Mouse (Mus musculus) CH12.LX (cell line): Measurements from ENCODE around the gene Vwce. TPM values are rescaled to one million over a fixed set of nuclear protein-coding genes. Genes with fewer than 3 reads are reported as not detected.

Experiments
- DNase-seq: peaks from one replicate; pipeline ENCODE4 v3.0.0-alpha.2; 2013; ENCODE audit errors: extremely low read depth
- H3K27ac ChIP-seq: 2 replicates; pipeline ENCODE4 v1.5.1; 2012; ENCODE audit warnings: low read depth, mild to moderate bottlenecking, control low read depth, moderate library complexity; ENCODE audit not compliant: insufficient read depth
- H3K27me3 ChIP-seq: replicated peaks from 2 replicates; pipeline ENCODE3; 2012; ENCODE audit warnings: inconsistent platforms
- H3K36me3 ChIP-seq, 2 experiments: replicated peaks in 1 of 2; 2 replicates each; pipeline versions ENCODE3 to v1.6.1; 2012; ENCODE audit warnings: inconsistent platforms in 1 of 2, low read length in 1 of 2, mild to moderate bottlenecking in 1 of 2, mixed read lengths in 1 of 2, moderate library complexity in 1 of 2; ENCODE audit not compliant: control insufficient read depth in 1 of 2, insufficient read depth in 1 of 2
- H3K4me1 ChIP-seq, 2 experiments: 2 replicates each; pipeline ENCODE4 v1.6.1; 2012; ENCODE audit warnings: inconsistent platforms in 1 of 2, moderate library complexity in 1 of 2; ENCODE audit not compliant: insufficient read depth in 2 of 2, control insufficient read depth in 1 of 2
- H3K4me2 ChIP-seq: 2 replicates; pipeline ENCODE4 v1.6.1; 2012; ENCODE audit warnings: low read depth, mild to moderate bottlenecking, control low read depth; ENCODE audit not compliant: poor library complexity, insufficient read depth, severe bottlenecking
- H3K4me3 ChIP-seq, 3 experiments: fragments of 150-350 bp in 1 of 3; sonication (generic) in 1 of 3; replicated peaks in 1 of 3; 2 replicates each; pipeline versions ENCODE3 to v1.5.1; 2011 to 2012; ENCODE audit warnings: low read depth in 2 of 3, low read length in 2 of 3, mild to moderate bottlenecking in 2 of 3, moderate library complexity in 2 of 3, control low read depth in 1 of 3, improper control_type of control experiment in 1 of 3, inconsistent platforms in 1 of 3, mixed read lengths in 1 of 3; ENCODE audit not compliant: poor library complexity in 1 of 3
- H3K79me2 ChIP-seq: replicated peaks from 2 replicates; pipeline ENCODE4 v1.6.1; 2012; ENCODE audit warnings: mild to moderate bottlenecking, moderate library complexity; ENCODE audit not compliant: control insufficient read depth, poor library complexity, insufficient read depth, severe bottlenecking; ENCODE audit errors: extremely low read depth
- H3K9ac ChIP-seq: 2 replicates; pipeline ENCODE4 v1.6.1; 2012; ENCODE audit warnings: low read depth, mild to moderate bottlenecking, control low read depth, moderate library complexity; ENCODE audit not compliant: insufficient read depth
- H3K9me3 ChIP-seq: replicated peaks from 2 replicates; pipeline ENCODE3; 2012; ENCODE audit warnings: low read length, inconsistent platforms, mixed read lengths
- BHLHE40 ChIP-seq: IDR thresholded peaks from 2 replicates; pipeline ENCODE4 v1.6.1; 2011; ENCODE audit warnings: mild to moderate bottlenecking, low read depth, low read length, improper control_type of control experiment
- E2F4 ChIP-seq: IDR thresholded peaks from 2 replicates; pipeline ENCODE4 v1.6.1; 2011; ENCODE audit warnings: low read depth, low read length, improper control_type of control experiment; ENCODE audit not compliant: insufficient replicate concordance
- ELF1 ChIP-seq: IDR thresholded peaks from 2 replicates; pipeline ENCODE4 v1.6.1; 2014; ENCODE audit warnings: low read depth, mild to moderate bottlenecking, inconsistent platforms, low read length, improper control_type of control experiment
- GABPA ChIP-seq: IDR thresholded peaks from 2 replicates; pipeline ENCODE4 v1.6.1; 2012; ENCODE audit warnings: low read depth, low read length, improper control_type of control experiment, inconsistent platforms; ENCODE audit not compliant: insufficient replicate concordance
- HCFC1 ChIP-seq: IDR thresholded peaks from 2 replicates; pipeline ENCODE4 v1.6.1; 2012; ENCODE audit warnings: low read depth, mild to moderate bottlenecking, inconsistent platforms, low read length, improper control_type of control experiment
- JUN ChIP-seq: IDR thresholded peaks from 2 replicates; pipeline ENCODE4 v1.6.1; 2011; ENCODE audit warnings: low read depth, mild to moderate bottlenecking, low read length, improper control_type of control experiment, moderate library complexity; ENCODE audit not compliant: insufficient read depth
- JUND ChIP-seq: conservative IDR thresholded peaks from 2 replicates; pipeline ENCODE4 v1.6.1; 2011; ENCODE audit warnings: low read depth, low read length, improper control_type of control experiment
- KAT2A ChIP-seq: IDR thresholded peaks from 2 replicates; pipeline ENCODE4 v1.6.1; 2012; ENCODE audit warnings: low read length, improper control_type of control experiment, inconsistent platforms; ENCODE audit not compliant: insufficient replicate concordance
- MEF2A ChIP-seq: IDR thresholded peaks from 2 replicates; pipeline ENCODE4 v1.6.1; 2014; ENCODE audit warnings: low read depth, mild to moderate bottlenecking, inconsistent platforms, low read length, improper control_type of control experiment, borderline replicate concordance
- PAX5 ChIP-seq: IDR thresholded peaks from 2 replicates; pipeline ENCODE4 v1.6.1; 2012; ENCODE audit warnings: low read length, inconsistent platforms, mixed read lengths
- POLR2A ChIP-seq: IDR thresholded peaks from 2 replicates; pipeline ENCODE4 v1.6.1; 2011; ENCODE audit warnings: low read depth, mild to moderate bottlenecking, improper control_type of control experiment, low read length
- RAD21 ChIP-seq: IDR thresholded peaks from 2 replicates; pipeline ENCODE4 v1.6.1; 2011; ENCODE audit warnings: low read depth, mild to moderate bottlenecking, low read length, improper control_type of control experiment, moderate library complexity
- SMC3 ChIP-seq: IDR thresholded peaks from 2 replicates; pipeline ENCODE4 v1.6.1; 2011; ENCODE audit warnings: low read depth, low read length, improper control_type of control experiment
- TCF12 ChIP-seq: IDR thresholded peaks from 2 replicates; pipeline ENCODE4 v1.6.1; 2014; ENCODE audit warnings: low read depth, mild to moderate bottlenecking, inconsistent platforms, low read length, improper control_type of control experiment
- UBTF ChIP-seq: IDR thresholded peaks from 2 replicates; pipeline ENCODE4 v1.6.1; 2012; ENCODE audit warnings: low read depth, mild to moderate bottlenecking, inconsistent platforms, low read length, improper control_type of control experiment, moderate library complexity
- dilution Hi-C: fragments of 300-500 bp; cut with MboI; formaldehyde crosslinking; loops from 2 replicates; pipeline ENCODE4 v1.14.3; 2020; ENCODE audit warnings: low sequenced_read_pairs; ENCODE audit not compliant: extremely low pct_unique_long_range_greater_than_20kb, extremely low pct_ligation_motif_present
- in situ Hi-C: fragments of 300-500 bp; cut with MboI; formaldehyde crosslinking; loops from 3 replicates; pipeline ENCODE4 v1.14.3; 2019; ENCODE audit warnings: low sequenced_read_pairs, low pct_ligation_motif_present, low pct_unique_long_range_greater_than_20kb, mixed read lengths
- polyA plus RNA-seq: library from polyadenylated mRNA; unstranded; fragments of >175 nt; gene quantifications from 2 replicates; pipeline ENCODE4 v1.2.1, GENCODE M21; 2012; ENCODE audit warnings: low read depth; ENCODE audit not compliant: insufficient read length
- total RNA-seq, 2 experiments: library from RNA; depleted of rRNA; stranded (reverse); fragments of 300-350 nt in 1 of 2; fragments of >200 nt in 1 of 2; gene quantifications; 2 replicates each; pipeline ENCODE4 v1.2.3; 2012 to 2014

The Vwce gene
- total and polyA plus RNA-seq, 3 experiments: 0.04 to 1.3 (median 0.13) TPM

GRCm38 (mm10) chr19:10634872-10635318, 882 bp downstream of the Vwce start:
- no peak overlapping the region for H3K27ac ChIP-seq
- no peak overlapping the region for H3K4me3 ChIP-seq
- no peak overlapping the region for H3K9ac ChIP-seq
- peaks cover 11 to 59% of the 10 kb centered on the region in 2 experiments for H3K36me3 ChIP-seq
- H3K4me2 ChIP-seq: no peak overlapping the region
- dilution Hi-C loops: no loop called here
- no peak for TF ChIP-seq JUND
- in situ Hi-C loops: no loop called here
- no peaks in the 10 kb centered on the region for H3K79me2 ChIP-seq
- H3K9me3 ChIP-seq: no peaks in the 10 kb centered on the region
- DNase-seq: no peak
- peaks cover 0 to 12% of the 10 kb centered on the region in 2 experiments; a peak in 2 of 4 replicates for H3K4me1 ChIP-seq
- no peaks in the 10 kb centered on the region for H3K27me3 ChIP-seq

- Histone ChIP-seq H3K4me1 (peaks cover 0 to 12% of the 10 kb centered on the region in 2 experiments; a peak in 2 of 4 replicates), H3K4me3 (no peak overlapping the region), H3K27me3 (no peaks in the 10 kb centered on the region), H3K27ac (no peak overlapping the region), H3K4me2 (no peak overlapping the region), H3K9me3 (no peaks in the 10 kb centered on the region), H3K9ac (no peak overlapping the region), H3K36me3 (peaks cover 0 to 39% of the 10 kb centered on the region in 2 experiments), H3K79me2 (no peaks in the 10 kb centered on the region)
- in situ Hi-C loops (no loop called here), dilution Hi-C loops (no loop called here)
- TF ChIP-seq POLR2A: no peak
- TF ChIP-seq UBTF: no peak
- no peak for TF ChIP-seq BHLHE40
- TF ChIP-seq GABPA: no peak
- no peak for TF ChIP-seq ELF1
- no peak for TF ChIP-seq HCFC1
- TF ChIP-seq MEF2A: no peak
- TF ChIP-seq TCF12: no peak
- TF ChIP-seq PAX5: no peak
- no peak for TF ChIP-seq RAD21
- no peak for TF ChIP-seq E2F4
- TF ChIP-seq JUN: no peak
- no peak for TF ChIP-seq KAT2A
- no peak for TF ChIP-seq SMC3
- no peak for DNase-seq
These were observed 3.8 kb downstream of the Vwce start for GRCm38 (mm10) chr19:10637840-10638239.
